Mouse (Mus musculus): ENCODE measurements around the gene Tmsb15b2.

- TF ChIP-seq ZMIZ1 (IDR thresholded peaks at IDR 0.05; ENCODE audit: low read depth, low read length) (no peak), CTCF (IDR thresholded peaks at IDR 0.05 in 2 of 3, conservative IDR thresholded peaks at IDR 0.05 in 1 of 3; ENCODE audit: control insufficient read depth in 1 of 3, insufficient read depth in 1 of 3, low read depth in 2 of 3, low read length in 3 of 3, poor library complexity in 1 of 3, severe bottlenecking in 1 of 3) (no peak), POLR2A (IDR thresholded peaks at IDR 0.05; ENCODE audit: control insufficient read depth in 1 of 2, insufficient read depth in 1 of 2, low read depth in 1 of 2, low read length in 2 of 2, poor library complexity in 1 of 2) (no peak), ELF1 (IDR thresholded peaks at IDR 0.05; ENCODE audit: low read depth, low read length) (no peak), MXI1 (IDR thresholded peaks at IDR 0.05; ENCODE audit: low read depth, low read length) (no peak), MYC (IDR thresholded peaks at IDR 0.05; ENCODE audit: low read depth, low read length) (no peak)
Observed at GRCm38 (mm10) chrX:137017668-137018067, 42.4 kb upstream of the Tmsb15b2 start.
